Mouse (Mus musculus): Measurements from ENCODE around the gene Glt6d1. TPM values are rescaled to one million over a fixed set of nuclear protein-coding genes. Genes with fewer than 3 reads are reported as not detected.

Glt6d1 gene
- polyA plus RNA-seq, 1 experiment from 2014 or later: not detected

DNA sequence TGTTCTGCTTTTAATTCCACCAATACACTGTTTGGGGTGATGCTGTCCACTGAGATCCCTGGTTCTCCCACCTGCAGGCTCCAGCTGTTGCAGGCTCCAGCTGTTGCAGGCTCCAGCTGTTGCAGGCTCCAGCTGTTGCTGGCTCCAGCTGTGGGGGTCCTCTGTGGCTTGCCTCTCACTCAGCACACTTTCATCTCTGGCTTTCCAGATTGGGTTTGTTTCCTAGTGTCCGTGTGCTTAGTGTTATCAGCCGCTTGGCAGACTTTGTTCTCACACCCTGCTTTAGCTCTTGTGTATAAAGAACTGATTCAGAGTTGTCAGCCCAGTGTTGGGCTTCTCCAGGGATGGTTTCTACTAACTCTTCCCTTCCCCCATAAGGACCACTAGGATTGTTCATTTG, 18.0 kb downstream of the Glt6d1 start:
- Histone ChIP-seq H3K4me3 (ENCODE audit: control insufficient read depth in 1 of 2, insufficient read depth in 1 of 2, low read depth in 1 of 2, low read length in 2 of 2) (no peak overlapping the region), H3K4me2 (ENCODE audit: low read length) (no peak overlapping the region), H3K9me3 (ENCODE audit: control insufficient read depth, low read length) (no peaks in the 10 kb centered on the region), H3K36me3 (ENCODE audit: control insufficient read depth, insufficient read depth, low read length) (no peaks in the 10 kb centered on the region), H3K27ac (replicated peaks in 1 of 2; ENCODE audit: control insufficient read depth in 1 of 2, insufficient read depth in 1 of 2, low read depth in 2 of 2, low read length in 2 of 2) (no peak overlapping the region), H3K27me3 (ENCODE audit: control insufficient read depth, insufficient read depth, low read length) (no peaks in the 10 kb centered on the region), H3K4me1 (ENCODE audit: control insufficient read depth in 2 of 2, insufficient read depth in 2 of 2, low read length in 2 of 2) (no peaks in the 10 kb centered on the region), H3K9ac (ENCODE audit: low read length) (no peak overlapping the region)
- no peak for ATAC-seq (ENCODE audit: insufficient number of reproducible peaks, insufficient read depth, low FRiP score, low read depth)
- 12% methylated on average over 2 of the region's 2 CpGs for WGBS

DNA sequence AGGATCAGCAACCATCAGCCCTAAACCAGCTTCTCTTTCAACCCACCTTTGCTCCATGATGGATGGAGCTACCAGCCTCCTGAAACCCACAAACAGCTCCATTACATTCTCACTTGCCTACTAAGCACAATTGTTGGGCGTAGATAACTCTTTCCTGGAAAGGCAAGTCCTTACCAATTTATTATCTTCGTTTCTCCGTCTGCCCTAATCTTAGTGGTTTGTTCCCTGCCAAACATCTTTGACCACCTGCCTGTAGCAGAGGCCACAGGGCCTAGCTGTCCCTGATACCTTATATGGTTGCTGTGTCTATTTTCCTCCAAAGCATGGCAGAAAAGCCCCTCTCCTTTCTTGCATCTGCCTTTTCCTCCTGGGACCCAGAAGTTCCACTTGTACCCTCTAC, 26.6 kb downstream of the Glt6d1 start:
- H3K4me2 ChIP-seq (ENCODE audit: low read length): no peak overlapping the region
- no peaks in the 10 kb centered on the region for H3K9me3 ChIP-seq (ENCODE audit: control insufficient read depth, low read length)
- ATAC-seq (ENCODE audit: insufficient number of reproducible peaks, insufficient read depth, low FRiP score, low read depth): no peak
- H3K4me3 ChIP-seq (ENCODE audit: control insufficient read depth in 1 of 2, insufficient read depth in 1 of 2, low read depth in 1 of 2, low read length in 2 of 2): no peak overlapping the region
- no peaks in the 10 kb centered on the region for H3K4me1 ChIP-seq (ENCODE audit: control insufficient read depth in 2 of 2, insufficient read depth in 2 of 2, low read length in 2 of 2)
- no peak overlapping the region for H3K27ac ChIP-seq (replicated peaks in 1 of 2; ENCODE audit: control insufficient read depth in 1 of 2, insufficient read depth in 1 of 2, low read depth in 2 of 2, low read length in 2 of 2)
- no peaks in the 10 kb centered on the region for H3K36me3 ChIP-seq (ENCODE audit: control insufficient read depth, insufficient read depth, low read length)
- WGBS: 61% methylated on average over 3 of the region's 3 CpGs
- no peak overlapping the region for H3K9ac ChIP-seq (ENCODE audit: low read length)
- no peaks in the 10 kb centered on the region for H3K27me3 ChIP-seq (ENCODE audit: control insufficient read depth, insufficient read depth, low read length)

DNA sequence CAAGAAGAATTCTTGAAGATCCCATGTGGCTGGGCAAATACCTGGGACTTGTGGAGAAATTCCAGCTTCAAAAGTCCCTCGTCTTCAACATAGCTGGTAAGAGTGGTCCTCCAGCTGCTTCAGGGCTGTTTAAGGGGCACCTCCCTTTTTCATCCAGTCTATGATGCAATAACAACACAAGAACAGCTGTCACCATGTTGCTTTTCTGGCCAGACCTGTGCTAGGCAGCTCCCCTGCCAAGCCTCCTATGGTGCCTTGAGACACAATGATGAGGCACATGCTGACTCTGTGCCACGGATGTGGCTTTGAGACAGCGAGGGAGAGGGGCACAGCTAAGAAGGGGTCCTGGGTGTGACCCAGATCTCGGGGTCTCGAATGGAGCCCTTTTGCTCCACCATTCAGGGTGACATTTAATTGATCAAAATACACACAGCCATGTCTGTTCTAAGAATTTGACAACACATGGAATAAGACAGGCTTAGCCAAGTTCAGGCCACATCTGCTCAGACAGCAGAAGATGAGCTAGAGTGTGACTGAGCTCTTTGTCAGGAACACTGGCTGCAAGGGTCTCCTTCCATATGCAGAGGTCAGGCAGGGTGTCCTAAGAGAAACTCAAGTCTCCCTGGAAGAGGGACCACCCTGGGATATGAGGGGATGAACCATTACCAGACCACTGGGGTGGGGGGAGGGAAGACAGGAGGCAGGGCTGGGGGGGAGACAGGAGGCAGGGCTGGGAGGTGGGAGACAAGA, 29.9 kb downstream of the Glt6d1 start:
- Histone ChIP-seq H3K27ac (replicated peaks in 1 of 2; ENCODE audit: control insufficient read depth in 1 of 2, insufficient read depth in 1 of 2, low read depth in 2 of 2, low read length in 2 of 2) (no peak overlapping the region), H3K27me3 (ENCODE audit: control insufficient read depth, insufficient read depth, low read length) (no peaks in the 10 kb centered on the region), H3K9ac (ENCODE audit: low read length) (no peak overlapping the region), H3K36me3 (ENCODE audit: control insufficient read depth, insufficient read depth, low read length) (no peaks in the 10 kb centered on the region), H3K4me2 (ENCODE audit: low read length) (no peak overlapping the region), H3K9me3 (ENCODE audit: control insufficient read depth, low read length) (no peaks in the 10 kb centered on the region), H3K4me3 (ENCODE audit: control insufficient read depth in 1 of 2, insufficient read depth in 1 of 2, low read depth in 1 of 2, low read length in 2 of 2) (no peak overlapping the region), H3K4me1 (ENCODE audit: control insufficient read depth in 2 of 2, insufficient read depth in 2 of 2, low read length in 2 of 2) (no peaks in the 10 kb centered on the region)
- no peak for ATAC-seq (ENCODE audit: insufficient number of reproducible peaks, insufficient read depth, low FRiP score, low read depth)
- 69% methylated on average over 5 of the region's 5 CpGs for WGBS

DNA sequence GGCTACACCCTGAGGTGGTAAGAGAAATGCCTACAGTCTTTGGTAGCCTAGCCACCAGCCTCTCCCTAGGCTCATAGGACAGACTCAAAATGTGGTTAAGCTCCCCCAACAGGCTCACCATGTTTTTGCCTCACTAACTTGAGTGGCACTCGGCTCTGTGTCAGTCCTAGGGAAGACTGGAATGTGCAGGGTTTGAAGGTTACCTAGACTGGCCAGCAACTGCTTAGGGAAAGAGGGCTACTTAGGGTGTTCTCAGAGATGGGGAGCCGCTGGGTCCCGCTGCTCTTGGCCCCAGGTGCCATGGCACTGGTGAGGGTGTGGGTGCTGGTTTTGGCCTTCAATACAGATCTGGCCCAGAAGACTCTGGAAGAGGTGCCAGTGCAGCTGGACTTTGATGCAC, 33.7 kb downstream of the Glt6d1 start, which contains the start of gene Gm13539:
Gm13539 (plus strand) TSS at position 301 of the 400 bp plus-strand sequence.
- H3K36me3 ChIP-seq (ENCODE audit: control insufficient read depth, insufficient read depth, low read length): no peaks in the 10 kb centered on the region
- no peak within 1 kb of the TSS for H3K27ac ChIP-seq (replicated peaks in 1 of 2; ENCODE audit: control insufficient read depth in 1 of 2, insufficient read depth in 1 of 2, low read depth in 2 of 2, low read length in 2 of 2)
- no peaks in the 10 kb centered on the region for H3K4me1 ChIP-seq (ENCODE audit: control insufficient read depth in 2 of 2, insufficient read depth in 2 of 2, low read length in 2 of 2)
- ATAC-seq (ENCODE audit: insufficient number of reproducible peaks, insufficient read depth, low FRiP score, low read depth): no peak
- H3K9me3 ChIP-seq (ENCODE audit: control insufficient read depth, low read length): no peaks in the 10 kb centered on the region
- H3K9ac ChIP-seq (ENCODE audit: low read length): no peak within 1 kb of the TSS
- WGBS: 82% methylated on average over 3 of the region's 3 CpGs
- H3K27me3 ChIP-seq (ENCODE audit: control insufficient read depth, insufficient read depth, low read length): no peaks in the 10 kb centered on the region
- no peak within 1 kb of the TSS for H3K4me3 ChIP-seq (ENCODE audit: control insufficient read depth in 1 of 2, insufficient read depth in 1 of 2, low read depth in 1 of 2, low read length in 2 of 2)
- H3K4me2 ChIP-seq (ENCODE audit: low read length): no peak within 1 kb of the TSS

DNA sequence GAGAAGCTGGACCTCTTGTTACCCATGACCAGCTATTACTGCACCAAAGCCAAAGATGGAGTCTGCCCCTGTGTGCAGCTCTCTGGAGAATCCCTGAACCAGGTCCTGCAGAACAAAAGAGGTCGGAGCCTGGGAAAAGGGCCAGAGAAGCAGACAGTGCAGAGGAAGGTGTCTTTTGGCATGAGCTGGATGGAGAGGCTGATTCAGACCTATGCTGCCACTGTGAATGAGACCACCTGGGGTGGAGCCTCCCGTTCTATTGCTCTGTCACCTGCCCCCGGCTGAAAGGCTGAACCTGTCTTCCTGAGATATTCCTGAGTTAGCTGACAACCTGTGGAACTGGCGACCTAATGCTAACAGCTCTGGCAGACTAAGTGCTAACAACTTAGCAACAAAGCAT, 34.7 kb downstream of the Glt6d1 start:
- Histone ChIP-seq H3K4me2 (ENCODE audit: low read length) (no peak overlapping the region), H3K27ac (replicated peaks in 1 of 2; ENCODE audit: control insufficient read depth in 1 of 2, insufficient read depth in 1 of 2, low read depth in 2 of 2, low read length in 2 of 2) (no peak overlapping the region), H3K27me3 (ENCODE audit: control insufficient read depth, insufficient read depth, low read length) (no peaks in the 10 kb centered on the region), H3K4me1 (ENCODE audit: control insufficient read depth in 2 of 2, insufficient read depth in 2 of 2, low read length in 2 of 2) (no peaks in the 10 kb centered on the region), H3K9me3 (ENCODE audit: control insufficient read depth, low read length) (no peaks in the 10 kb centered on the region), H3K4me3 (ENCODE audit: control insufficient read depth in 1 of 2, insufficient read depth in 1 of 2, low read depth in 1 of 2, low read length in 2 of 2) (no peak overlapping the region), H3K9ac (ENCODE audit: low read length) (no peak overlapping the region), H3K36me3 (ENCODE audit: control insufficient read depth, insufficient read depth, low read length) (no peaks in the 10 kb centered on the region)
- WGBS: 61% methylated on average over 4 of the region's 4 CpGs
- ATAC-seq (ENCODE audit: insufficient number of reproducible peaks, insufficient read depth, low FRiP score, low read depth): no peak

DNA sequence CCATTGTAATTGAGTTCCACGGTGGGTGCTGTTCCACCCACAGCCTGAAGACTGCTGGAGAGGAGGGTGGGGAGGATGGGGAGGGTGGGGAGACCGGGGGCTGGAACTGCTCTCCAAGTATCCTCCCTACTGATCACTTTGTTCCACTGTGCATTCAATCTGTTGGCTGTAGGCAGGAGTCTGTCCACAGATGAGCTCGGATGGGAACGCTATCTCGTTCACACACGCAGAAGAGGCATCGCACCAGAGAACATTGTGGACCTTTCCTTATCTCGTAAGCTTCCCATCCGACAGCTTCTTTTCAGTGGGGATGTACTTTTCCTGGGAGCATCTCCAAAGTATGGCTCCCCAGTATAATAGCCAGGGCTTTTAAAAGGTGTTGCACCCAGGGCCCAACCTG, 36.6 kb downstream of the Glt6d1 start:
- Histone ChIP-seq H3K9me3 (ENCODE audit: control insufficient read depth, low read length) (no peaks in the 10 kb centered on the region), H3K27me3 (ENCODE audit: control insufficient read depth, insufficient read depth, low read length) (no peaks in the 10 kb centered on the region), H3K36me3 (ENCODE audit: control insufficient read depth, insufficient read depth, low read length) (no peaks in the 10 kb centered on the region), H3K4me3 (ENCODE audit: control insufficient read depth in 1 of 2, insufficient read depth in 1 of 2, low read depth in 1 of 2, low read length in 2 of 2) (no peak overlapping the region), H3K4me1 (ENCODE audit: control insufficient read depth in 2 of 2, insufficient read depth in 2 of 2, low read length in 2 of 2) (no peaks in the 10 kb centered on the region), H3K27ac (replicated peaks in 1 of 2; ENCODE audit: control insufficient read depth in 1 of 2, insufficient read depth in 1 of 2, low read depth in 2 of 2, low read length in 2 of 2) (no peak overlapping the region), H3K4me2 (ENCODE audit: low read length) (no peak overlapping the region), H3K9ac (ENCODE audit: low read length) (no peak overlapping the region)
- WGBS: 65% methylated on average over 9 of the region's 9 CpGs
- ATAC-seq (ENCODE audit: insufficient number of reproducible peaks, insufficient read depth, low FRiP score, low read depth): no peak

DNA sequence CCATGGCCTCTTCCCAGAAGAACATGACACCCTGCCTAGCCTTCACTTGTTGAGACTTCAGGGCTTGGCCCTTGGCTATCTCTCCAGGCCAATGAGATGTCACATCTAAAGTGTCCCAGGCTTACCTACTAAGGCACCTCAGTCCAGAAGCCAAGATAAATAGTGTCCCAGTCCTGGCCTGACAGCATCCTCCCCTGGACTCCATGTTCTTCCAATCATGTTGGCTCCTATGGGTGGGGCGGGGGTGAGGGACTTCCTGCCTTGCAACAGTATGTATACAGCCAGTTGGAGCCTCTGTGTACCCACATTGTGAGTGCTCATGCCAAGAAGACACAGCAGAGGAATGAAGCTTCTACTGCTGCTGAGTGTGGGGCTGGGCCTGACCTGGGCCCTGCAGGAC, 38.9 kb downstream of the Glt6d1 start, which contains the start of gene Lcn11:
Lcn11 (plus strand) TSS at position 301 of the 400 bp plus-strand sequence.
- no peaks in the 10 kb centered on the region for H3K36me3 ChIP-seq (ENCODE audit: control insufficient read depth, insufficient read depth, low read length)
- H3K9me3 ChIP-seq (ENCODE audit: control insufficient read depth, low read length): no peaks in the 10 kb centered on the region
- no peak within 1 kb of the TSS for H3K27ac ChIP-seq (replicated peaks in 1 of 2; ENCODE audit: control insufficient read depth in 1 of 2, insufficient read depth in 1 of 2, low read depth in 2 of 2, low read length in 2 of 2)
- no peak within 1 kb of the TSS for H3K9ac ChIP-seq (ENCODE audit: low read length)
- no peak for ATAC-seq (ENCODE audit: insufficient number of reproducible peaks, insufficient read depth, low FRiP score, low read depth)
- no peaks in the 10 kb centered on the region for H3K4me1 ChIP-seq (ENCODE audit: control insufficient read depth in 2 of 2, insufficient read depth in 2 of 2, low read length in 2 of 2)
- no peaks in the 10 kb centered on the region for H3K27me3 ChIP-seq (ENCODE audit: control insufficient read depth, insufficient read depth, low read length)
- H3K4me3 ChIP-seq (ENCODE audit: control insufficient read depth in 1 of 2, insufficient read depth in 1 of 2, low read depth in 1 of 2, low read length in 2 of 2): no peak within 1 kb of the TSS
- WGBS: 74% methylated on average over 1 of the region's 1 CpGs
- H3K4me2 ChIP-seq (ENCODE audit: low read length): no peak within 1 kb of the TSS

DNA sequence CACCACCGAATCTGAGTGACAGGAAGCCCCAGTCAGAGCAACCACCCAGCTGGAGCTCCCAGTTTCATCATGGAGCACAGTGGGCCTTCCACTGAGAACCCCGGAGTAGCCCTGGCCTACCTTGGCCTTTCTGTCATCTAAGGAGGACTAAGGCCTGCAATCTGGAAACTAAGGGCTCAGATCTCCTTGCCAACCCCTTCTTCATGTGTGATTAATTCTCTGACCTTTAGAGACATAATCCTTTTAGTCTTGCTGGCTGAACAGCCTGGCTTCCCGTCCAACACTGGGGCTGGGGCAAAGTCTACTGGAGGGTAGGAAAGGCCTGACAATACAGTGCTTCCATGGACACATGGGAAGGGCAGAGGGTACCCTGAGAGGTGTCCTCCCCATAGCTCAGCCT, 39.7 kb downstream of the Glt6d1 start:
- Histone ChIP-seq H3K4me2 (ENCODE audit: low read length) (no peak overlapping the region), H3K27ac (replicated peaks in 1 of 2; ENCODE audit: control insufficient read depth in 1 of 2, insufficient read depth in 1 of 2, low read depth in 2 of 2, low read length in 2 of 2) (no peak overlapping the region), H3K9me3 (ENCODE audit: control insufficient read depth, low read length) (no peaks in the 10 kb centered on the region), H3K9ac (ENCODE audit: low read length) (no peak overlapping the region), H3K36me3 (ENCODE audit: control insufficient read depth, insufficient read depth, low read length) (no peaks in the 10 kb centered on the region), H3K27me3 (ENCODE audit: control insufficient read depth, insufficient read depth, low read length) (no peaks in the 10 kb centered on the region), H3K4me3 (ENCODE audit: control insufficient read depth in 1 of 2, insufficient read depth in 1 of 2, low read depth in 1 of 2, low read length in 2 of 2) (no peak overlapping the region), H3K4me1 (ENCODE audit: control insufficient read depth in 2 of 2, insufficient read depth in 2 of 2, low read length in 2 of 2) (no peaks in the 10 kb centered on the region)
- no peak for ATAC-seq (ENCODE audit: insufficient number of reproducible peaks, insufficient read depth, low FRiP score, low read depth)
- 69% methylated on average over 3 of the region's 3 CpGs for WGBS

Data from heart, embryonic 14.5 days (tissue).